Mouse (Mus musculus): ENCODE data around the gene Gm44579. TPM values are rescaled to one million over a fixed set of nuclear protein-coding genes. Genes with fewer than 3 reads are reported as not detected.

The Gm44579 gene
- polyA plus RNA-seq, 1 experiment from 2014 or later: not detected

DNA sequence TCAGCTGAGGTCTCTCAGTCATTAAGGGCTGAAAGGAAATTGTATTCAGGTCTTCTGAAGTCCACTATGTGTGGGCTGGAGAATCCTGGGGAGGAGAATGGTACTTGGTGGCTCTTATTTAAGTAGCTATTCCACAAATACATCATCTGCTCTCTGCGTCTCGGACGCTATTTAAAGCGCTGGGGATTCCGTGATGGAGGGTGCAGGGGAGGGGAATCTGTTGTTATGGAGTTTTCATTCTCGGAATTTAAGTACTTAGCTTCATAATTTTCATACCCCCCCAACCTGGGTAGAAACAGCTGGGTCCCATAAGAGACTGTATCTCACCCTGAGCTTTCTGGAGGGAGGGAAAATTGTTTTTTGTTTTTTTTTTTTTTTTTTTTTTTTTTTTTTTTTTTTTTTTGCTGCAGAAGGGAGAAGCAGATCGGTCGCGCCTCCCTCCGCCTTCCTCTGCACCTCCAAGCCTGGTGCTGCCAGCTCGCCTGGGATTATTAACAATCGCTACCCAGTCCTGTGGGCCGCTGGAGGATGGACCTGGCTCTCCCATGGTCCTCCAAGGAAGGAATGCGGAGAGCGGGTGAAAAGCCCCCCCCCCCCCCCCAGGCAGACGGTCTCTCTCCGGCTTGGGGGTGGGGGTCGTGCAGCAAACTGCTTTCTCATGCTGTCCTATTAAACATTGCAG is 53.7 kb downstream of the Gm44579 start, which contains the start of gene Ccdc184:
Gene Ccdc184 (plus strand): TSS at position 196 of the 682 bp plus-strand sequence.
- H3K9ac ChIP-seq (replicated peaks): peak within 1 kb of the TSS; percentile 77
- peak within 1 kb of the TSS; percentile 64 for H3K4me3 ChIP-seq (replicated peaks)
- H3K27ac ChIP-seq: peak within 1 kb of the TSS; percentile 97
- peaks cover 50% of the 10 kb centered on the region for H3K4me1 ChIP-seq (replicated peaks)
- H3K27me3 ChIP-seq: peaks cover 29% of the 10 kb centered on the region
- no peaks in the 10 kb centered on the region for H3K36me3 ChIP-seq
- no peaks in the 10 kb centered on the region for H3K9me3 ChIP-seq
- H3K4me2 ChIP-seq (replicated peaks): peak within 1 kb of the TSS; percentile 84
- WGBS: under 1% methylated on average over 18 of the region's 18 CpGs
- peak; percentile 86 for ATAC-seq

DNA sequence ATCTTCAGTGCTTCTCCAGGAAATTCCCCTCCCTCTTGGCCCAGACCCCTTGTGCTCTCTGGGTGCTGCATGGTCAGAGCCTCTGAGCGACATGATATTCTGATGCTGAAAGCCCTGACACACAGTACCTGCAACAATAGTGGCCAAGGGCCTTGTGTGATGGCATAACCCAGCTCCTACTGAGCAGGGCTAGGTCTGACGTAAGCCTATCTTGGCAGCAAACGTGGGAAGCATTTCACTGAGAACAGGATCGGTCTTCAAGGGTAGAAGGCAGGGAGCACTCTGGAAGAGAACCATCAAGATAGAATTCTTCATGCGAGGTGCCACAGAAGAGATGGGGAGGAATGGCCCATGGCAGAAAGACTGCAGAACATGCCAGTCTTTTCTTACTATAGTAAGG is 55.3 kb downstream of the Gm44579 start, which contains the start of gene Asb8:
Gene Asb8 (minus strand): TSS at position 101 of the 400 bp plus-strand sequence.
- Histone ChIP-seq H3K9me3 (no peaks in the 10 kb centered on the region), H3K27ac (no peak within 1 kb of the TSS), H3K9ac (replicated peaks) (no peak within 1 kb of the TSS), H3K4me1 (replicated peaks) (peaks cover 36% of the 10 kb centered on the region), H3K4me3 (replicated peaks) (no peak within 1 kb of the TSS), H3K4me2 (replicated peaks) (peak within 1 kb of the TSS; percentile 84; the same call in 1 of the 2 replicates), H3K36me3 (no peaks in the 10 kb centered on the region), H3K27me3 (peaks cover 29% of the 10 kb centered on the region)
- no peak for ATAC-seq
- WGBS: 89% methylated on average over 5 of the region's 5 CpGs

DNA sequence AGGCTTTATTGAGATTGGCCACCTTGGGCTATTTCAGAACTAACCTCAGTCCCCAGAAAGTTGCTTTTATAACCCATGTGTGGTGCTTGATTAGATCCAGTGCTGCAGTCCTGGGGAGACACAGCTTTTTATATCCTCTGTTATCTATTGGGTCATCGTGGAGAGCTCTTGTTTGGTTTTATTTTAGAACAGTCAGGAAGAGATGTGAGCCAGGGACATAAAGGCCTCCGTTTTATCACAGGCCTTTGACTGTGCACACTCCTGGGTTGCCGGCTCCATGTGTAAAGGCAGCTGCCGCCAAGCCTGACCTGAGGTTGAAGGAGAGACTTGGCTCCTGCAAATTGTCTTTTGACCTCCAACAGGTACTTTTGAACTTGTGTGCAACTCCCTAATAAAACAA is 58.2 kb downstream of the Gm44579 start:
- H3K4me3 ChIP-seq (replicated peaks): no peak overlapping the region
- WGBS: 85% methylated on average over 4 of the region's 4 CpGs
- no peaks in the 10 kb centered on the region for H3K9me3 ChIP-seq
- H3K9ac ChIP-seq (replicated peaks): no peak overlapping the region
- peaks cover 6% of the 10 kb centered on the region for H3K27me3 ChIP-seq
- no peak overlapping the region for H3K4me2 ChIP-seq (replicated peaks)
- H3K36me3 ChIP-seq: no peaks in the 10 kb centered on the region
- H3K4me1 ChIP-seq (replicated peaks): peaks cover 9% of the 10 kb centered on the region
- ATAC-seq: no peak
- no peak overlapping the region for H3K27ac ChIP-seq

- 60% methylated on average over 19 of the region's 19 CpGs for WGBS
- no peak for ATAC-seq
- H3K36me3 ChIP-seq: no peaks in the 10 kb centered on the region
- no peaks in the 10 kb centered on the region for H3K9me3 ChIP-seq
- no peak overlapping the region for H3K9ac ChIP-seq (replicated peaks)
- H3K27ac ChIP-seq: no peak overlapping the region
- peaks cover 6% of the 10 kb centered on the region for H3K27me3 ChIP-seq
- H3K4me2 ChIP-seq (replicated peaks): no peak overlapping the region
- no peak overlapping the region for H3K4me3 ChIP-seq (replicated peaks)
- H3K4me1 ChIP-seq (replicated peaks): peaks cover under 1% of the 10 kb centered on the region; the same call in 1 of the 2 replicates
Measured at GRCm38 (mm10) chr15:98161026-98161805, 59.6 kb downstream of the Gm44579 start.

GRCm38 (mm10) chr15:98157253-98157652 is 63.5 kb downstream of the Gm44579 start:
- Histone ChIP-seq H3K27me3 (no peaks in the 10 kb centered on the region), H3K4me2 (replicated peaks) (no peak overlapping the region), H3K4me3 (replicated peaks) (no peak overlapping the region), H3K27ac (no peak overlapping the region), H3K4me1 (replicated peaks) (no peaks in the 10 kb centered on the region), H3K36me3 (no peaks in the 10 kb centered on the region), H3K9me3 (no peaks in the 10 kb centered on the region), H3K9ac (replicated peaks) (no peak overlapping the region)
- no peak for ATAC-seq
- 78% methylated on average over 1 of the region's 1 CpGs for WGBS

DNA sequence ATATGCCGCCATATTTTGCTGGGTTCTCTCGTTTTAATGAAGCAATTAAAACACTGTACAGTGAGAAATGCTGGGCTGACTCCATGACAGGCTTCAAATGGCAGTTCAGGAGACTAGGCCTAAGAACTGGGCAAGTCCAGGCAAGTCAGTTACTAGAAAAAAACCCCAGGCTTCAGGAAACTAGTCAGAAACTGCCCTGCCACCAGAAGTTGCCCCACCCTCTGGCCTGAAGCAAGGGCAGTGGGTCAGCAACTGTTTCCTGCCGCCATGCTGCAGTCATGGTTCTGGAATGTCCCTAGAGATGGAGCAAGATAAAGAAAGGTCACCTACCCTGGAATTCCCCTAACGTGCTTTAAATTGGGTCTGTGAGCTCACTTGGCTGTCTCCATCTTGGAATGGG is 64.8 kb downstream of the Gm44579 start:
- Histone ChIP-seq H3K36me3 (no peaks in the 10 kb centered on the region), H3K27ac (no peak overlapping the region), H3K9me3 (no peaks in the 10 kb centered on the region), H3K4me3 (replicated peaks) (no peak overlapping the region), H3K9ac (replicated peaks) (no peak overlapping the region), H3K4me1 (replicated peaks) (no peaks in the 10 kb centered on the region), H3K27me3 (no peaks in the 10 kb centered on the region), H3K4me2 (replicated peaks) (no peak overlapping the region)
- WGBS: 73% methylated on average over 4 of the region's 4 CpGs
- ATAC-seq: no peak

- no peak overlapping the region for H3K4me3 ChIP-seq (replicated peaks)
- H3K9me3 ChIP-seq: no peaks in the 10 kb centered on the region
- H3K27me3 ChIP-seq: no peaks in the 10 kb centered on the region
- H3K4me1 ChIP-seq (replicated peaks): no peaks in the 10 kb centered on the region
- no peak for ATAC-seq
- 95% methylated on average over 5 of the region's 5 CpGs for WGBS
- H3K27ac ChIP-seq: no peak overlapping the region
- no peak overlapping the region for H3K4me2 ChIP-seq (replicated peaks)
- no peak overlapping the region for H3K9ac ChIP-seq (replicated peaks)
- no peaks in the 10 kb centered on the region for H3K36me3 ChIP-seq
Measured at GRCm38 (mm10) chr15:98155272-98155671, 65.5 kb downstream of the Gm44579 start.

DNA sequence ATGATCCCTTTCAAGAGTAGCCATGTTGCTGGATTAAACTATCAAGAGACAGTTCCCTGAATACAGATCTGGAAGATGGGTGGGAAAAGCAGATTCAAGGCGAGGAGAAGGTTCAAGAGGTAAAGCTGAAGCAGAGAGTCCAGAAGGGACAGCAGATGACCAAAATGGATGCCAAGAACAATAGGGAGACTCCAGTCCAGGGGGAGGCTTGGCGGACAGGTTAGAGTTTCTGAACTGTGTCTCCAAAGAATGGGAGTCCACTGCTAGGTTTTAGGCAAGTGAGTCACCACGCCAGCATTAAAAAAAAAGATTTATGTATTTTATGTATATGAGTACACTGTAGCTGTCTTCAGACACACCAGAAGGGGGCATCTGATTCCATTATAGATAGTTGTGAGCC is 66.1 kb downstream of the Gm44579 start:
- ATAC-seq: no peak
- H3K4me3 ChIP-seq (replicated peaks): no peak overlapping the region
- no peaks in the 10 kb centered on the region for H3K36me3 ChIP-seq
- H3K4me2 ChIP-seq (replicated peaks): no peak overlapping the region
- H3K27me3 ChIP-seq: no peaks in the 10 kb centered on the region
- H3K9ac ChIP-seq (replicated peaks): no peak overlapping the region
- no peak overlapping the region for H3K27ac ChIP-seq
- no peaks in the 10 kb centered on the region for H3K4me1 ChIP-seq (replicated peaks)
- H3K9me3 ChIP-seq: no peaks in the 10 kb centered on the region
- 83% methylated on average over 3 of the region's 3 CpGs for WGBS

DNA sequence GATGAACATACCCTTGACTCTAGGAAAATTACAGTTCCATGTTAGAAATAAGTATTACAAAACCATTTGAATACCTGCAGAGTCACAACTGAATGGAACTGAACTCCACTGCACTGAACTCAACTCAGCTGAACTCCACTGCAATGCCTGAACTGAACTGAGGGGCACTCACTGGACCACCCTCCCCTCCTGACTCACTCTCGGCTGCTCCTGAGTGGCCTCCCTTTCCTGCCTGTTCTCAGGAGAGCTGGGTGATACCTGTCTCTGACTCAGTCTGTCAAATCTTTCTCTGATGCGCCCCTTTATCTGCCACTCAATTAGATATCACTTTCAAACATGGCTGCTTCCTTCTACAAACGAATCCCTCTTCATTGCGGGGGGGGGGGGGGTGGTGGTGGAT is 66.6 kb downstream of the Gm44579 start:
- Histone ChIP-seq H3K9me3 (no peaks in the 10 kb centered on the region), H3K9ac (replicated peaks) (no peak overlapping the region), H3K4me1 (replicated peaks) (no peaks in the 10 kb centered on the region), H3K4me3 (replicated peaks) (no peak overlapping the region), H3K27ac (no peak overlapping the region), H3K36me3 (no peaks in the 10 kb centered on the region), H3K27me3 (no peaks in the 10 kb centered on the region), H3K4me2 (replicated peaks) (no peak overlapping the region)
- WGBS: 75% methylated on average over 4 of the region's 4 CpGs
- ATAC-seq: no peak

DNA sequence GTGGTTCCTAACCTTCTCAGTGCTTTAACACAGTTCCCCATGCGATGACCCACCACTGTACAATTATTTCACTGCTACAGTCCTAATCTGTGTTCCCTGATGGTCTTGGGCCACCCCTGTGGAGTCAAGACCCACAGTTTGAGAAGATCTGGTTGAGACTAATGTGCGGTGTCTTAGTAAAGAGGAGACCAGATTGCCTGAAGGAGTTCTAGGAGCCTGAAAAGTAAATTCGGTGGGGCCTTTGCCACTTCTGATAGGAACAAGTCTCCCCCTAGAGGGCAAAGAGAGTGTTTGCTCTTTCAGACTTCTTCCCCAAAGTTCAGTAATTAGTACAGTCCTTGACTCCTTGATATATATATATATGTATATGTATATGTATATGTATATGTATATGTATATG is 67.2 kb downstream of the Gm44579 start:
- no peak for ATAC-seq
- WGBS: 32% methylated on average over 3 of the region's 3 CpGs

GRCm38 (mm10) chr15:98152916-98153315 is 67.9 kb downstream of the Gm44579 start:
- Histone ChIP-seq H3K4me2 (replicated peaks) (no peak overlapping the region), H3K4me1 (replicated peaks) (no peaks in the 10 kb centered on the region), H3K9ac (replicated peaks) (no peak overlapping the region), H3K36me3 (no peaks in the 10 kb centered on the region), H3K4me3 (replicated peaks) (no peak overlapping the region), H3K9me3 (no peaks in the 10 kb centered on the region), H3K27ac (no peak overlapping the region), H3K27me3 (no peaks in the 10 kb centered on the region)
- ATAC-seq: no peak
- WGBS: 57% methylated on average over 7 of the region's 7 CpGs

More for the DNA sequence above, 67.2 kb downstream of the Gm44579 start:
- H3K4me3 ChIP-seq (replicated peaks): no peak overlapping the region
- no peaks in the 10 kb centered on the region for H3K9me3 ChIP-seq
- no peak overlapping the region for H3K27ac ChIP-seq
- no peaks in the 10 kb centered on the region for H3K4me1 ChIP-seq (replicated peaks)
- H3K27me3 ChIP-seq: no peaks in the 10 kb centered on the region
- H3K4me2 ChIP-seq (replicated peaks): no peak overlapping the region
- no peaks in the 10 kb centered on the region for H3K36me3 ChIP-seq
- no peak overlapping the region for H3K9ac ChIP-seq (replicated peaks)

GRCm38 (mm10) chr15:98149166-98149602 is 71.6 kb downstream of the Gm44579 start:
- WGBS: 77% methylated on average over 10 of the region's 10 CpGs
- no peak overlapping the region for H3K27ac ChIP-seq
- H3K4me3 ChIP-seq (replicated peaks): no peak overlapping the region
- H3K9ac ChIP-seq (replicated peaks): no peak overlapping the region
- ATAC-seq: no peak
- no peaks in the 10 kb centered on the region for H3K36me3 ChIP-seq
- peaks cover 14% of the 10 kb centered on the region for H3K4me1 ChIP-seq (replicated peaks)
- H3K27me3 ChIP-seq: no peaks in the 10 kb centered on the region
- H3K4me2 ChIP-seq (replicated peaks): no peak overlapping the region
- no peaks in the 10 kb centered on the region for H3K9me3 ChIP-seq
